Mouse (Mus musculus): Measurements from ENCODE around the gene Tex9.

The Tex9 gene

DNA sequence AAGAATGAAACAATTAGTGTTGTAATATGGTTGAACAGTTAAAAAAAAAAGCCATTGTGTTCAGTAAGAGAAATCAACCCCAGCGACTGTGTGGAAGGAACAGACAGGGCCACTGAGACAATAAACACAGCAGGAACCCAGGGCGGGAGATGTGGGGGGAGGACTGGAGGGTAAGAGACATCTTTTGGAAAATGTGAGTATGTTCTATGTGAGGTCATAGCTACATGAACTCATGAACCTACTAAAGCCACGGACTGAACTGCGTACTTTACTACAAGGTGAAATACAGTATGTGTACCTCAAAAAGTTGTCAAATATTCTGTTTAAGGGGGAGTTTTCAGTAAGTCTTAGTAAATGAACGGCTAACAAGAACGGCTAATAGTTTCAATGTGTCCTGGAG lies 14.7 kb downstream of the Tex9 start:
- DNase-seq, result no peak

DNA sequence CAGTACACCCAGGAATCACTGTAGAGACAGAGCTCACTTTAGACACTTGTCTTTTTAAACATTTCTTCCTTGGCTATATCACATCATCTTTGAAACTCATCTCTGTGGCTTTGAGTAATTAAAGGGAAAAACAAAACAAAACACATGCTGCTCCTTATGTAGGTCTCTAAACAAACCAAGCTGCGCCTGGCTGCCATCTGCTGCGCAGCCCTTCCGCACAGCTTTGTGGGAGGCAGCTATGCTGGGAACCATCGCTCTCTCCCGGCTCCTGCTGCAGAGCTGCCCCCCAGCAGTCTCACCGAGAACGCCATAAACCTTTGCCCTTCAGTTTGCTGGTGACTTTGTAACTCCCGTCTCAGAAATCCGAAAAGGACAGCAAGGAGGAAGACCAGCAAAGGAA lies 16.5 kb downstream of the Tex9 start:
- peak; percentile 37 for DNase-seq

DNA sequence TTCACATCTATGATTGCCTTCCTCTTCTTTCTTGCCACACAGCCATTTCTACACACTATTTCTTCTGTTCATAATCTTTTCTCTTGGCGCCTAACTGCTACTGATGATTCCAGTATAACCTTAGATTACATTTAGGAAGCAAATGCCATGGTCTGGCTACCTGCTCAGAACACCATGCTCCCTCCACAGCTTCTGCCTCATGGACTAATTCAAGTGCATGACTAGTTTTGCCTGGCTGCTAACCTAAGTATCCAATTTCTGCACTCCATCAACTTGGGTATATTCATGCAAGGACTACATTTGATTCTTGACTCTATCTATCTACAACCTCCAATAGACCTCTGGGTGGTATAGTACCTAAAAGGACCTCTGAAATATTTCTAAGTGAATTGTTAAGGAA lies 22.2 kb downstream of the Tex9 start:
- DNase-seq, result no peak

DNA sequence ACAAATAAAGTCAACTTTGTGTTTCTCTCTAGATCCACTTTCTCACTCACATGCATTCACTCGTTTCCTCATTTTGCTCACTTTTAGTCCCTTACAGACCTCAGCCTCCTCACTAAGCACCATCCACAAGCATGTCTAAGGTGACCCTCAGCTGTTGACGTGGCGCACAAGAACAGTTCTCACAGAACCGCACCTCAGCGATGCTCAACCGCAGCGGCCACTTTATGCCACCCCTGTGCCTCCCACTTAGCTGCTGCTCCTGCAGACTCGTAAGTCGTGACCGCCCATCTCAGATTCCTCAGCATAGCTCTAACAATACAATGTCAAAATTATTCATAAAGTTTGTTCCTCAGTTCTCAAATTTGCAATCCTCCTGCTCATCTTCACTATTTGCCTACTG lies 23.4 kb downstream of the Tex9 start:
- peak; percentile 78 for DNase-seq

DNA sequence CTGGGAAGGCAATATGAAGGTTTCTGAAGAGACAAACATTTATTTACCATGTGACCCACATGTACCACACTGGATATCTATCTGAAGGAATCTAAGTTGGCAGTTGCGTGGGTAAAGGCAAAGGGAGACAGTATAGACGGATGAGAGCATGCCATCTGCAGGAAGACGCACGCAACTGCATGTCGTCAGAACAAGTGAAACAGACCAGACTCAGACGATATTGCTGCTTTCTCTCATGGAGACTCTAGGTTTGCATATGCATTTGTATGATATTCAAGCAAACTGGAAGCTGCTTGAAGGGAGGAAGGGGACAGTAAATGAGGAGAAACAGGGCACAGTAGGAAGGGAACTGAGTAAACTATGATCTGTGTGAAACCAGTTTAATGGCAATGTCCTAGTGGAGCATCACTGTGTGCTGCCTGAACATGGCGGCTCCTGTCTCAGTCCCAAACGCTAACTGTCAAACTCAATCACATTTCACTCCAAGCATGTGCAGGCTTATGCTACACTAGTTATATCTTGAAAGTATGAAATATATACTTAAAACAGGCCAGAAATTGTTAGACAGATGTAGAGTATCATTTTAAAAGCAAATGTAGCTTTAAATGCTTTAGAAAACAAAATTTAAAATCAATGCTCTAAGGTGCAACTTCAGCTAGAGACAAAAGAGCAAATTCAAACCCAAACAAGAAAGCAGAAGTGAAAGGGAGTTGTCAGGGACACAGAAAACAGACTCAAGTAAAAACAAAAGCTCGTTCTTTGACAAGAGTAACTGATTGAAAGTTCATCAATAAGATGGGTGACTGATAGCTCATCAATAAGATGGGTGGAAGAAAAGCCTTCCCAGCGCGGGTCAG lies 24.2 kb downstream of the Tex9 start:
- peak; percentile 84 for DNase-seq

DNA sequence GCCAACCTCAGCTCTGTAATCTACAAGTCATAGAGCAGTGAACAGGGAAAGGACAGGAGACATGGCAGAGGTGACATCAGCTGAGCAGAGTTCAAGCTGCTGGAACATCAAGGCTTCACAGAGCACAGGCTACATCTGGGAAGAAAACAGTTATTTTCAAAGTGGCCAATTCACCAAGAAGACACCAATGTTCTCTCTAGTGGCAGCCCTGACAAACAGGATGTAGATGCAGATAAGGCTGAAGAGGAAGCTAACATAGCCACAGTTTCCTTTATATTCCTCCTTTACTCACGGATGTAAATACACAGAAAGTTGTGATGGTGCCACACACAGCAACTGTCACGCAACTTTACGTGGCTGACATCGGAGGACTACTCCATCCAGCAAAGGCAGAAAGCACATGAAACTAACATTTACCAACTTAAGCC lies 26.2 kb downstream of the Tex9 start:
- peak; percentile 81 for DNase-seq

DNA sequence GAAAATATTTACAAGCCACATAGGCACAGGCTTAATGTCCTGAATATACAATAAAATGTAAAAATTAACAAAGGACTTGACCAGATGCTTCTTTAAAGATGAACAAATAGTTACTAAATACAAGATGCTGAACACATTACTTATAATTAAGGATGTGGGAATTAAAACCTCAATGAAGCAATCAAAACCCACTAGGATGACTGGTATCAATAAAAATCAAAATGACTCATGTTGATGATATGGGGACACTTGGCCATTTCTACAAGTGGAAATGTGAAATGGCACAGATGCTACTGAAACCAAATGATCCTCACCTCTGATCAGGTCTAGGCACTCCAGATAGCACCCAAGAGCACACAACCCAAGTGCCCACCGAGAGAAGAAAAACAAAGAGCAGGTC lies 27.2 kb downstream of the Tex9 start:
- DNase-seq, result peak; percentile 12

DNA sequence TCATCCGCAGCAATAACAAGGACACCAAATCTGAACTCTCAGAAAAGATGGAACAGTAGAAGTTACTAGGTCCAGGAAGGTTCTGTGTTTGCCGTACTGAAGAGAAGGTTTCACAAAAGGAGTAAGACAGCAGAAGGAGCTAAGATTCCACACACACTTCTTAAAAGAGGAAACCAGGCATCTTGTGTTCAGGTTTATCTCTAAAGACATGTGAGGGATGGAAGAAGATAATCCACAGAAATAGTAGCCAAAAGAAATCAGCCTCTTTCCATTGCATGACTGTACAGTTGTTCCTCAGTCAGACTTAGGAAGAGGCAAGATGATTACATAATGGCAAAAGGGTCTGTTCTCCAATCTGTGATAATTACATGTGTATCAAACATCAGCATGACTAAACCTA lies 29.6 kb downstream of the Tex9 start:
- peak; percentile 14 for DNase-seq

DNA sequence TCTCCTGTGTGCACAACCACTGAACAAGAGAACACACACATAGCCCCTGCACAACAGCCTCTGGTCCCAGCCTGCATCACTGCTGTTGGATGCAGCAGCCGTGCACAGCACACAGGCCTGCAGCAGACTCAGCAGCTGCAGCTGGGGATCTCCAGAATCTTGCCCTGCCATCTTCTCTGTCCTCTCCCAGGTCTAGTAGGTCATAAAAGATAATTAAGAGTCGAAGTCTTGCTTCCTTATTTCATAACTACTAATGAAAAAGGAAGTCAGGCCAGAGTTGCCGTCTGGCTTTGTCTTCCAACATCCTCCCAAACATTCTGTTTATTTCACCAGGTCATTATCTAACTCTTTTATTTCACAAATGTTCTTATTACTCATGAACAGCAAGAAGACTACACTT lies 31.2 kb downstream of the Tex9 start:
- DNase-seq, result peak; percentile 34

DNA sequence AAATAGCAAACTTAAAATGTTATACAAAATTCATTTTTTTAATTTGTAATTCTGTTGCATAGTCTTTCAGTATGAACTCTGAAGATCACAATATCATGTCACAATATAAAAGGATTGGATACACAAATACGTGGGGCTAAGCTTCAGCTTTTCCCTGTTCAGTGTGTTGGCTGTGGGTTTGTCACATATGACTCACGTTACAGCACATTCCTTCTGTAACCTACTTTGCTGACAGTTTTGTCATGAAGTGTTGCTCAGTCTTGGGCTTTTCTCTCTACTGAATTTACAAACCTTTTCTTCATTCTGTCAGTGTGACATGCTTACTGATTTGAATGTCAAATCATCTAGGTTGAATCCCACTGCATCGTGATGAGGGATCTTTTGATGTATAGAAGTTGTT lies 32.3 kb downstream of the Tex9 start:
- peak; percentile 21 for DNase-seq

DNA sequence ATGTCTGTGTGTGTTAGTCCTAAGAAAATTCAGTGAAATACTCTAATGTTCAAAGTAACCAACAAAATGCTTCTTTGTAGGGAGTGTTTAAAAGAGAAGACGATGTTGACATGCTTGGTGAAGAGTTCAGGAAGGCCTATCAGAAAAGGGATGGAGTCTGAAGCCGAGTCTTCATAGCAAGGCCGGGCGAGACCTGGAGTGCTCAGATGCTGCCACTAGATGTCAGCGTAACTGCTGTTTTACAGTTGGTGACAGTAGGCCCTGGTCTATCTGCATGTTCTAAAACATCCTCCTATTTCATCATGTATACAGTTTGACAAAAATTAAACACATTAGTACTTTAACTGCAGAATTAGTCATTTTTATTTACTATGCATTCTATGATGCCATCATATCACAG lies 33.8 kb downstream of the Tex9 start:
- DNase-seq, result peak; percentile 88

DNA sequence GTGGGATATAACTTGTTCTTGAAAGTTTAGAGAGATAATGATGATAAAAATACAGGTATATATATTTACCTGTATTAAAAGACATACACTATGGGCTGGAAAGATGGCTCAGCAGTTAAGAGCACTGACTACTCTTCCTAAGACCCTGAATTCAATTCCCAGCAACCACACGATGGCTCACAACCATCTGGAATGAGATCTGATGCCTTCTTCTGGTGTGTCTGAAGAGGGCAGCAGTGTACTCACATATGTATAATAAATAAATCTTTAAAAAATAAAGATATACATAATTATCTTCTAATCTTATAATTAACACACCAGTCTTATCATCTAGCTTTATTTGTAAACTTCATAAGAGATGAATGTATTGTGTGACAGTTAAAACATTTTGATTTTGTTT lies 35.6 kb downstream of the Tex9 start:
- peak; percentile 24 for DNase-seq

DNA sequence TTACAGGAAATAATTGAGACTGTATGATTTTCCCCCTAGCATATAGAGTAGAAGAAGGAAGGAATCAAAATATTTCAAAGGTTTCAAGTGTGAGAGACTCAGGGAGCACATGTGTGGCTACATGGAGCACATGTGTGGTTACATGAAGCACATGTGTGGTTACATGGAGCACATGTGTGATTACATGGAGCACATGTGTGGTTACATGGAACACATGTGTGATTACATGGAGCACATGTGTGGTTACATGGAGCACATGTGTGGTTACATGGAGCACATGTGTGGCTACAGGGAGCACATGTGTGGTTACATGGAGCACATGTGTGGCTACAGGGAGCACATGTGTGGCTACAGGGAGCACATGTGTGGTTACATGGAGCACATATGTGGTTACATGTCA lies 37.7 kb downstream of the Tex9 start:
- peak; percentile 8 for DNase-seq

DNA sequence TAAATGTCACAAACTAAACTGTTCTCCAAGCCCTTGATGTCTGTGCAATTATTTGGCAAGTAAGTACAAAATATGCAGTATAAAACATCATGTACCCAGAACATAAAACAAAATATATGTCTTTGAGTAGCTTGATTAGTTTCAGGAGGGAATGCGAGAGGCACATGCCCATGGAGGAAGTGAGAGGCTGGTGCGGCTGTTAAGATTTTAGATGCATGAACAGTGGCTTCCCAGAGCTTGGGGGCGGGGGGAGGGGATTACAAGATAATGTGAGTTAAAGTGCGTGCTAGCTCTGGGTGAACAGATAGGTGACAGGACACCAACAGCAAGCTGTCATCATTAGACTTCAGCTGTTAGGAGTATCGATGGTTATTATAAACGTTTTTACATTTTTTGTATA lies 40.9 kb downstream of the Tex9 start:
- DNase-seq, result peak; percentile 55

DNA sequence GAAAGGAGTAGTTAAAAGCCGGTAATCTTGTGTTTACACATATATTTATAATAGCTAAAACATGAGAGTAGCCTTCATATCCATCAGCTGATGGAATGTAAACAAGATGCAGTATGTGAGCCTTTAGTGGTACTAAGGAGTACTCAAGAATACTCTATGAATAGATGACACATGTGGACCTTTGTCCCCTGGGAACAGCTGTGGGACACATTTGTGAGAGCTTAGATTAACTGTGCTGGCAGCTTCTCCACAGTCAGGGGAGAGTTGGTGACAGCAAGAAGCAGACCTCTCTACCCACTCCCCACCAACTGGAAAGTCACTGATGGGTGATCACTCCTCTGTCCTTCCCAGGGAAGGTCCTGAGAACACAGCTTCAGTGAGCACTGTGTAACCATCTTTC lies 41.6 kb downstream of the Tex9 start:
- DNase-seq, result peak; percentile 83

DNA sequence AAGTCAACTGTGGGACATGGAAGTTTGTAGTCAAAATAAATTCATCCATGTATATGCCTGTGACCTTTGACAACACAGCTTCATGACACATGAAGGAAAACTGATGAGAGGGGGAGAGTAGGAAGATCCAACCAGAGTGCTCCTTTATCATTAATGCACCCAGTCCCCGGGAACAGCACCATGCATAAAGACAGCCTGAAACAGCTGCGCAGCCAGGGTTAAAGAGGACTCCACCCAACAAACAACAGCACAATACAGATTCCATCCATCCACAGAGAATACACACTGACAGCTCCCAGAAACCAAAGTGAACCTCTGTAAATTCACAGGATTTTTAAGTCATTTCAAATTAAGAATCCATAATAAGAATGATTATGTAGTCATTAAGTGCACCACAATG lies 42.2 kb downstream of the Tex9 start:
- no peak for DNase-seq

DNA sequence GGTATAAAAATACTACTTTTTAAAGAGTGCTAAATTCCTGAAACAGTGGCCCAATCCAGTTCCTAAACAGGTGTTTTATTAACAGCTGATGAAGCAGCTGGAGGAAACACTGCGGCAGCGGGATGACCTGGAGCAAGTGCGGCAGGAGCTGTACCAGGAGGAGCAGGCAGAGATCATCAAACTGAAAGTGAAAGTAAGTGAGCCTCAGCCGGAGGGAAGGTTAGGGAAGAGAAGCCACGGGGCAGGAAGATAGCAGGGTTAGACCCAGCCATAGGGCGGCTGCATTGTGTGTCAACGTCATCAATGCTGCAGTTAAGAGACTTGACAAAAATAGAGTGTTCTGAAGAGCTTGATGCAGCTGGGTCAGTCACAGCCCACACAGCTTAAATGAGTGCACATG lies 42.6 kb downstream of the Tex9 start:
- peak; percentile 97 for DNase-seq

DNA sequence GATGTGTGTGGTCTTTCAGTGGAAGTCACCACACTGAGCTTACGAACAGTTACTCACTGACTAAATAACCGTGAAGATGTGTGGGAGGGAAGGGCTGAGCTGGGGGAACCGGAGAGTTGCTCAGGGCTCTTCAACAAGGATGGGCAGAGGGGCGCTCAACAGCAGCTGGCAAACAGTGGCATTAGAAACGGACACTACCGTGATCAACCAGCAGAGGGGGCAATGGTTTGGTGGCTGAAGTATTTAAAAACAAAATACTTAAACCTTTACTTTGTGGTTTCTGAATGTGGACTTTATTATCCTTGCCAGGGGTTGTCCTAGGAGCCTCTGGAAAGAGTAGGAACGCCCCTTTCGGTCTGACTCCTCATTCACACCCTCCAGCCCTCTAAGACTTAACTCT lies 44.0 kb downstream of the Tex9 start:
- peak; percentile 91 for DNase-seq

DNA sequence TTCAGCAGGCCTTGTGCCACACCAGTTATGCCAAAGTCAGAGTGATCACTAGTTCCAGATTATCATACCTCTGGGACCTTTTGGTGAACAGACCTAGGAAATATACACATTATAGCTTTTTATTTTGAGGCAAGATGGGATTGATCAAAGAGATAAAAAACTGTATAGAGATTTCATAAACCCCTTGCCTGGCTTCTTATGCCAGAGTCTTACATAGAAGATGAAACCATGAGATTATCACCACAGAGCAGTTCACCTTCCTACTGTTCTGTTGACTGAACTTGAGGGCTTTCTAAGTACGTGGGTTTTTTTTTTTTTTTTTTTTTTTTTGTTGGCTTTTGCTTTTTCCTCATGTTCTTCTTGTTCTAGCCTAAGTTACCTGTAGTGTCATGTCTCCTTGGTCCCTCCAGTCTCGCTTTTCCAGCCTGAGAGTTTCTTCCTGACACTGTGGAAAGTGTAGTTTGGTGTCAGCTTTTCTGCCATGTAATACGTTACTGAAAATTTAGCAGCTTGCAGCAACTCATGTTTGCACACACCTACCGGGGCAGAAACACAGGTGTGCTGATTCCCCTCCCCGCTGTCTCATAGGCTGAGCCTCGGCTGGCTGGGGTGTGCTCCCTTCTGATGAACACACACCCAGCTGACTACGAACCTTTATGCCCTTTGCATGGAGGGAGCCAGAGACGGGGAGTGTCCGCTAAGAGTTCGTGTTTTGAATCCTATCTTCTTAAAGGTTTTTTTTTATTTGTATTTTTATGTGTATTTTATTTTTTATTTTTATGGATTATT lies 49.9 kb downstream of the Tex9 start:
- peak; percentile 61 for DNase-seq

DNA sequence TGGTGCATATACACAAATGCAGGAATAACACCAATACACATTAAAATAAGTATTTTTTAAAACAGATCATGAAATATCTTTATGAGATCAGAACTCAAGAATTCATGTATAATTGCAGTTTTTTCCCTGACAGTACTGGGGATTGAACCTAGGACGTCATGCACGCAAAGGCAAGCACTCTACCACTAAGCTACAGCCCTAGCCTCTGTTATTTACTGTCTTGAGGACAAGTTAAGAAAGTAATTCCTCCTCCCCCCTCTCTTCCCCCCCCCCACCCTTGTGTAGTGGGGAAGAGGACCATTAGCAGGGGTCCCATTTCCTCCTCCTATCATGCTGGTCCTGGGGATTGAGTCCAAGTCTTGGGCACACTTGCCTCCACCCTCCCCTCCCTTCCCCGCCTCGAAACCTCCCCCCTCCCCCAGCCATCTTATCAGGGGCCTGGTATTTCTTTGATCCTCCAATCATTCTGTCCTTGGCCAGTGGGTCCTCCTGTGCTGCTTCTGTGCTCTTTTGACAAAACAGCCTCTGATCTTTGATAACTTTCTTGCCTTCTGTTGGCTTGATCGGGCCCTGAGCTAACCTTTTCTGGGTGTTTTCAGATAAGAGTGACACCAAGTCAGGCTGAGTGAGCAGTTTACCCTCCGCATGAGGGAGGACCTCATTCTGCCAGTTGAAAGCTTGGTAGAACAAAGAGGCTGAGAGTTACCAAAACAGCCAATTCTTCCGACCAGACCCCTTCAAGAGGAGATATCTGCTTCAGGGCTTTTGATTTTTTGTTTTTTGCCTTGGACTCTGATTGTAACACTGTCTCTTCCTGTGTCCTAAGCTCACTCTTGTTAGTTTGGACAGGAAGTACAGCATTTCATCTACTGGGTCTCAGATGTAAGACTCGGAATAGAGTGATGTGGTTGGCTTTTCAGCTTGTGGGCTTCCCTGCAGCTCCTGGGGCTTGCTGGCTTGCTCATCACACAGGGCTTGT lies 50.8 kb downstream of the Tex9 start:
- DNase-seq, result peak; percentile 76

DNA sequence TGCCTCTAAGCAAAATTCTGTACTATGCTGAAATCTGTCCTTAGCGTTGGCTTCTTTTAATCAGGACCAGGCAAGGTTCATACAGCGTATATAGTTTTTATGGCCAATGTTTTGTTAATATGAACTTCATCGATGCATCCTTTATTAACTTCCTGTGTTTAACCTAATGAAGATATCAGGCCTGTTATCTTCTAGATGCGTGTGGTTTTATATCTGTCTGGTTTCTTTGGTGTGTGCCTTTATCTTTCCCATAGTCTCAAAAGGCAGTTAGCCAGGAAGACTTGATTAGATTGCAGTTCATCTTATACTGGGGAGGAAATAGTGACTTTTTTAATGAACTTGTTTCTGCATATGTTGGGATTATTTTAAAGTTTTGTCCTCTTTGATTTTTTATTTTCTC lies 51.7 kb downstream of the Tex9 start:
- DNase-seq, result no peak

DNA sequence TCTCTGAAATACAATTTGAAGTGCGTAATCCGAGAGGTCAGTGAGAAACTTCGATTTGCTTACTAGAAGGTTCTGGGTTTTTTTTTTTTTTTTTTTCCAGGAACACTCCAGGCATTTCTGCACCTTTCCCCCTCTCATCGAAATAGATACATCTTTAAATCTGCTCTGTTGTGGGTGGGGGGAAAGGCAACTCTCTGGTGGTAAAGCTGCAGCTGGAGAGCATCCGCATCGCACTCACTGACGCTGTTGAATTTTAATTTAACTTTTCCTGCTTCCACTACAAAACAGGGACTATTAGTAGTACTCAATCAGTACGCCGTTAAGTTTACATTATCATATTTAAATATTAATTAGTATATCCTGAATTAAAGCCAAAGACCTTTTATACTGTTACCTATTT lies 53.3 kb downstream of the Tex9 start:
- DNase-seq, result no peak

Data from heart, adult 11 months (tissue).